Mouse (Mus musculus): ENCODE measurements around the gene Chmp5.

Gene Chmp5

DNA sequence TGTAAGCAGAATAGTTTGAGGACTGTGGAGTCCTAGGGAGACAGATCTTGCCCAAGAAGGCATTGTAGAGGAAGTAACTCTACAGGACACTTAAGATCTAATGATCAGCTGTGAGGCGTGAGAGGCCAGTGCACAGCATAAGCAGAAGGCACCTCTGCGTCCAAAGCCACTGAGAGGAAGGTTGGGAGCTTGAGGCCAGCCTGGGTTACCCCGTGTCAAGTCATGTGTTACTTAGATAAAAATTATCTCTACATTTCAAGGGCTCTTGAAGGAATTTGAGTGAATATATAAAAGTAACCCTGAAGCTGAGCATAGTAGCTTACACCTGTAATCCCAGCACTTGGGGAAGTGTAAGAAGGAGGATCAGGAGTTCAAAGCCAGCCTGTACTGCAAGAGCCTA, 65.1 kb downstream of the Chmp5 start:
- ATAC-seq (ENCODE audit: low TSS enrichment) = no peak
